Mouse (Mus musculus) heart, postnatal 0 days (tissue): ENCODE data around the gene Arrb2. TPM values are rescaled to one million over a fixed set of nuclear protein-coding genes. Genes with fewer than 3 reads are reported as not detected.

ENCODE experiments used
- ATAC-seq: fragments of 200-750 bp; cut with Nextera tagmentation; 2 replicates; pipeline ENCODE4 v1.8.0; 2017; ENCODE audit warnings: low read depth, moderate number of reproducible peaks, moderate library complexity; ENCODE audit not compliant: insufficient read depth
- DNase-seq: peaks from one replicate; pipeline ENCODE4 v3.0.0-alpha.2; 2016; ENCODE audit warnings: low spot score
- H3K27ac ChIP-seq: fragments of 300-500 bp; sonication (generic); 2 replicates; pipeline ENCODE4 v1.5.1; 2014; ENCODE audit warnings: low read depth, mild to moderate bottlenecking
- H3K27me3 ChIP-seq: fragments of 300-500 bp; sonication (generic); 2 replicates; pipeline ENCODE4 v1.6.1; 2014; ENCODE audit warnings: low read length, mixed read lengths; ENCODE audit not compliant: control insufficient read depth, insufficient read depth
- H3K36me3 ChIP-seq: fragments of 300-500 bp; sonication (generic); replicated peaks from 2 replicates; pipeline ENCODE4 v1.6.1; 2014; ENCODE audit warnings: low read length, mixed read lengths; ENCODE audit not compliant: control insufficient read depth, insufficient read depth
- H3K4me1 ChIP-seq: fragments of 300-500 bp; sonication (generic); 2 replicates; pipeline ENCODE4 v1.6.1; 2014; ENCODE audit warnings: antibody characterized with exemption; ENCODE audit not compliant: control insufficient read depth, insufficient read depth
- H3K4me2 ChIP-seq: fragments of 300-500 bp; sonication (generic); 2 replicates; pipeline ENCODE4 v1.6.1; 2014; ENCODE audit warnings: low read depth, mild to moderate bottlenecking, low read length, moderate library complexity
- H3K4me3 ChIP-seq: fragments of 300-500 bp; sonication (generic); 2 replicates; pipeline ENCODE4 v1.5.1; 2014; ENCODE audit warnings: low read depth, low read length
- H3K9ac ChIP-seq: fragments of 300-500 bp; sonication (generic); replicated peaks from 2 replicates; pipeline ENCODE4 v1.6.1; 2014; ENCODE audit warnings: low read depth, low read length, mixed read lengths
- H3K9me3 ChIP-seq: fragments of 300-500 bp; sonication (generic); replicated peaks from 2 replicates; pipeline ENCODE4 v1.6.1; 2016; ENCODE audit warnings: low read length; ENCODE audit not compliant: control insufficient read depth
- CTCF ChIP-seq: IDR thresholded peaks from 2 replicates; pipeline ENCODE4 v1.5.1; 2016; ENCODE audit warnings: antibody characterized with exemption, control low read depth, low read depth
- EP300 ChIP-seq: IDR thresholded peaks from 2 replicates; pipeline ENCODE4 v1.6.1; 2016; ENCODE audit warnings: antibody characterized with exemption, low read depth
- WGBS: fragments of 180-500 bp; shearing (Covaris S2); extraction: QIAGEN DNeasy Blood & Tissue Kit; methylation state at CpG from one replicate; pipeline ENCODE4 v1.1.7; 2014; 5-methylcytosine and 5-hydroxymethylcytosine counted together
- polyA plus RNA-seq: library from polyadenylated mRNA; unstranded; fragments of >200 nt; fragmentation: Nextera tagmentation; extraction: Ambion mirVana; gene quantifications from 2 replicates; pipeline ENCODE4 v1.2.1, GENCODE M21; 2015
- total RNA-seq: library from RNA; depleted of rRNA; stranded (reverse); fragments of >200 nt; gene quantifications from 2 replicates; pipeline ENCODE4 v1.2.3, GENCODE M21; 2014; ENCODE audit warnings: low replicate concordance

Arrb2 gene
- total and polyA plus RNA-seq, 2 experiments from 2014 or later = 4.8 to 9.5 TPM

- no peak overlapping the region for H3K4me3 ChIP-seq
- peaks cover 4% of the 10 kb centered on the region; the same call in 1 of the 2 replicates for H3K36me3 ChIP-seq
- peak overlapping the region; percentile 77 for H3K4me2 ChIP-seq
- H3K9me3 ChIP-seq = no peaks in the 10 kb centered on the region
- no peak overlapping the region for H3K27ac ChIP-seq
- H3K4me1 ChIP-seq = peaks cover 5% of the 10 kb centered on the region; the same call in 1 of the 2 replicates
- 31% methylated on average over 5 of the region's 5 CpGs for WGBS
- DNase-seq (no peak), ATAC-seq (no peak)
- H3K27me3 ChIP-seq = no peaks in the 10 kb centered on the region
- TF ChIP-seq CTCF (no peak), EP300 (no peak)
- no peak overlapping the region for H3K9ac ChIP-seq
These were observed 861 bp upstream of the Arrb2 start for GRCm38 (mm10) chr11:70431574-70431973.

- H3K27ac ChIP-seq = peak overlapping the region; percentile 69
- H3K27me3 ChIP-seq = no peaks in the 10 kb centered on the region
- peak overlapping the region; percentile 71 for H3K4me3 ChIP-seq
- peaks cover 18% of the 10 kb centered on the region for H3K36me3 ChIP-seq
- 9% methylated on average over 15 of the region's 15 CpGs for WGBS
- DNase-seq = no peak
- TF ChIP-seq EP300 (no peak), CTCF (no peak)
- H3K9ac ChIP-seq = peak overlapping the region; percentile 61
- 0 out of 2 replicates have a peak, but pooled peaks have one; percentile 3 for ATAC-seq
- peaks cover 5% of the 10 kb centered on the region; the same call in 1 of the 2 replicates for H3K4me1 ChIP-seq
- H3K4me2 ChIP-seq = peak overlapping the region; percentile 77
- no peaks in the 10 kb centered on the region for H3K9me3 ChIP-seq
These were observed 597 bp downstream of the Arrb2 start for GRCm38 (mm10) chr11:70432895-70433568.

GRCm38 (mm10) chr11:70433569-70433943, 1.1 kb downstream of the Arrb2 start:
- no peaks in the 10 kb centered on the region for H3K27me3 ChIP-seq
- H3K4me3 ChIP-seq = peak overlapping the region; percentile 71; the same call in 1 of the 2 replicates
- DNase-seq = no peak
- TF ChIP-seq EP300 (no peak), CTCF (no peak)
- H3K4me1 ChIP-seq = peaks cover 5% of the 10 kb centered on the region; the same call in 1 of the 2 replicates
- peak overlapping the region; percentile 77 for H3K4me2 ChIP-seq
- no peaks in the 10 kb centered on the region for H3K9me3 ChIP-seq
- 0 out of 2 replicates have a peak overlapping the region, but pooled peaks have one; percentile 11 for H3K27ac ChIP-seq
- no peak for ATAC-seq
- H3K9ac ChIP-seq = no peak overlapping the region
- H3K36me3 ChIP-seq = peaks cover 22% of the 10 kb centered on the region
- WGBS = 67% methylated on average over 1 of the region's 1 CpGs

- no peak for TF ChIP-seq EP300
- TF ChIP-seq CTCF = no peak
- Histone ChIP-seq H3K4me1 (peaks cover 5% of the 10 kb centered on the region; the same call in 1 of the 2 replicates), H3K9ac (no peak overlapping the region), H3K36me3 (peaks cover 24% of the 10 kb centered on the region), H3K9me3 (no peaks in the 10 kb centered on the region), H3K4me3 (no peak overlapping the region), H3K4me2 (peak overlapping the region; percentile 77; the same call in 1 of the 2 replicates), H3K27ac (0 out of 2 replicates have a peak overlapping the region, but pooled peaks have one; percentile 11), H3K27me3 (no peaks in the 10 kb centered on the region)
- no peak for DNase-seq
- ATAC-seq = no peak
- WGBS = 96% methylated on average over 3 of the region's 3 CpGs
These were observed 1.5 kb downstream of the Arrb2 start for GRCm38 (mm10) chr11:70433951-70434350.

GRCm38 (mm10) chr11:70435476-70435875, 3.0 kb downstream of the Arrb2 start:
- Histone ChIP-seq H3K4me3 (no peak overlapping the region), H3K9me3 (no peaks in the 10 kb centered on the region), H3K9ac (no peak overlapping the region), H3K27me3 (no peaks in the 10 kb centered on the region), H3K36me3 (peaks cover 38% of the 10 kb centered on the region), H3K4me2 (no peak overlapping the region), H3K27ac (no peak overlapping the region), H3K4me1 (peaks cover 5% of the 10 kb centered on the region; the same call in 1 of the 2 replicates)
- TF ChIP-seq CTCF (no peak), EP300 (no peak)
- DNase-seq (no peak), ATAC-seq (no peak)
- 55% methylated on average over 5 of the region's 5 CpGs for WGBS
